Mouse (Mus musculus): ENCODE data around the gene Cbx3. TPM values are rescaled to one million over a fixed set of nuclear protein-coding genes. Genes with fewer than 3 reads are reported as not detected.
"Not testable (repeated sequence)": the region's sequence is repeated elsewhere in the genome, so short reads cannot be mapped to it uniquely, and the experiment has no call there.

Gene Cbx3
- polyA plus RNA-seq, 1 experiment from 2014 or later, result 534 TPM

DNA sequence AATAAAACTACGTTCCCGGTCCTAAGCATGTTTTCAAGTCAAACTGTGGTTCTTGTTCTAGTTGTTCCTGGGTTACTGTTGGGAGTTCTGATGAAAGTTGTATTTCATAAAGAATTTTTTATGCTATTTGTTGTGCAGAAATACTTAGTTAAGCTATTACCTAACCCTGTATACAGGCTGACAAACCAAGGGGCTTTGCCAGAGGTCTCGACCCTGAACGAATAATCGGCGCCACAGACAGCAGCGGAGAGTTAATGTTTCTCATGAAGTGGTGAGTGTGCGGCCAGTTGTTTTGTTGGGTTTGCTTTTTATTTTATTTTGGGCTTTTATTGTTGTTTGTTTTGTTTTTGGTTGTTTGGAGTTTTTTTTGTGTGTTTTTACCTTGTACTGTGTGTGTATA lies 11.4 kb downstream of the Cbx3 start:
- no peak overlapping the region for H3K27ac ChIP-seq
- H3K4me1 ChIP-seq (replicated peaks), result no peaks in the 10 kb centered on the region
- H3K9me3 ChIP-seq, result no peaks in the 10 kb centered on the region
- peaks cover 72% of the 10 kb centered on the region for H3K36me3 ChIP-seq
- 95% methylated on average over 8 of the region's 8 CpGs for WGBS
- no peak overlapping the region for H3K4me3 ChIP-seq
- no peaks in the 10 kb centered on the region for H3K27me3 ChIP-seq (ENCODE audit: insufficient read depth, poor library complexity, severe bottlenecking)
- DNase-seq (ENCODE audit: low spot score), result no peak

GRCm38 (mm10) chr6:51483861-51484260 lies 13.7 kb downstream of the Cbx3 start:
- Histone ChIP-seq H3K36me3 (peaks cover 49% of the 10 kb centered on the region), H3K27me3 (ENCODE audit: insufficient read depth, poor library complexity, severe bottlenecking) (no peaks in the 10 kb centered on the region), H3K9me3 (peaks cover 8% of the 10 kb centered on the region; the same call in 1 of the 2 replicates), H3K4me1 (replicated peaks) (no peaks in the 10 kb centered on the region), H3K27ac (no peak overlapping the region), H3K4me3 (no peak overlapping the region)
- 93% methylated on average over 3 of the region's 3 CpGs for WGBS
- DNase-seq (ENCODE audit: low spot score), result no peak

DNA sequence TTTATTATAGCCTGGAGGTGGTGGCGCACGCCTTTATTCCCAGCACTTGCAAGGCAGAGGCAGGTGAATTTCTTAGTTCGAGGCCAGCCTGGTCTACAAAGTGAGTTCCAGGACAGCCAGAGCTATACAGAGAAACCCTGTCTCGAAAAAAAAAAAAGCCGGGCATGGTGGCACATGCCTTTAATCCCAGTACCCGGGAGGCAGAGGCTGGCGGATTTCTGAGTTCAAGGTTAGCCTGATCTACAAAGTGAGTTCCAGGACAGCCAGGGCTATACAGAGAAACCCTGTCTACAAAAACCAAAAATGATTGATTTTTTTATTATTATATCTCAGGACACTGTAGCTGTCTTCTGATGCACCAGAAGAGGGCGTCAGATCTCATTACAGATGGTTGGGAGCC lies 14.4 kb downstream of the Cbx3 start:
- peaks cover 42% of the 10 kb centered on the region for H3K36me3 ChIP-seq
- not testable (repeated sequence) for H3K9me3 ChIP-seq; DNase-seq (ENCODE audit: low spot score); H3K4me1 ChIP-seq (replicated peaks); H3K27ac ChIP-seq; H3K27me3 ChIP-seq (ENCODE audit: insufficient read depth, poor library complexity, severe bottlenecking); H3K4me3 ChIP-seq
- WGBS, result 84% methylated on average over 8 of the region's 8 CpGs

DNA sequence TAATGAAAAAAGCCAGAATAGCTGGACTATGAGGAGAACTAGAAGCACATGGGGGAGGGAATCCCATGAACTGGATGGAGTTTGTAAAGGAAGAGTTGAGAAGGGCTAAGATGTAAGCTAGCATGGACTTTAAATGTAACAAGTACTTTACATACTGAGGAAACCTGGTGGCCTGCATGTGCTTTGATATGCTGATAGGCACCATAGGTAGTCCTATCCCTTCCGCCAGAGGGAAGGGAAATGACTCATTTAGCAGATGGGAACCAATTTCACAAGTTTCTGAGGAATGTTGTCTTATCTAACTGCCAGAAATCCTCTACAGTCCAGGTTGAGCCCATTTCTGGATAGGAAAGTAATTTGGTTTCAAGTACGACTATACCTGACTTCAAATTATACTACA lies 15.5 kb downstream of the Cbx3 start:
- Histone ChIP-seq H3K27ac (no peak overlapping the region), H3K4me1 (replicated peaks) (no peaks in the 10 kb centered on the region), H3K4me3 (no peak overlapping the region), H3K36me3 (peaks cover 31% of the 10 kb centered on the region), H3K9me3 (peaks cover 8% of the 10 kb centered on the region; the same call in 1 of the 2 replicates), H3K27me3 (ENCODE audit: insufficient read depth, poor library complexity, severe bottlenecking) (no peaks in the 10 kb centered on the region)
- 65% methylated on average over 2 of the region's 2 CpGs for WGBS
- no peak for DNase-seq (ENCODE audit: low spot score)

DNA sequence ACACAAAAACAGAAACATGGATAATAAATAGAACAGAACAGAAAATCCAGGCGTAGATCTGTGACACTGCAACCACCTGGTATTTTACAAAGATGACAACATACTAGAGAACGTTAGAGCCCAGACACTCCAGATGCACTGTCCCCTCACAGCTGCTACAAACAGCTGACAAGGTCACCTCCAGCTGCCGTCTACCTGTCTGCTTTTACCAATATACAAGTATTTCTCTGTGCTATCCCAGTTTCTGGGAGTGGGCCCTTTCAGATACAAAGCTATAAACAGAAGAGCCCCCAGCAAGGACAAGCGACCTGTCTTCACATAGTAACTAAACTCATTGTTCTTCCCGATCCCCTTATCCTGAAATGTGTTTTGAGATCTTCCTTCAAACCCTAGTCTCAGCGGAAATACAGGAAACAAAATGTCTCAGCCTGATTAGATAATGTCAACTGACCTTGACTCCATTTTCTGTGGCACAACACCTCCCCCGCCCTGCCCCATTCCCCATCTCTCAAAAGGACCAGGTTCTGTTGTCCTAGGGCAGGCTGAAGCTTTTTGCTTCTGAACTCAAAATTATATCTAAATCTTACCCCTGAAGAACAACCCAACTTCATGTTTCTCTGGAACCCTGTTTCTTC lies 16.0 kb downstream of the Cbx3 start:
- DNase-seq (ENCODE audit: low spot score), result no peak

GRCm38 (mm10) chr6:51486731-51487130 lies 16.6 kb downstream of the Cbx3 start:
- Histone ChIP-seq H3K9me3 (peaks cover 8% of the 10 kb centered on the region; the same call in 1 of the 2 replicates), H3K27me3 (ENCODE audit: insufficient read depth, poor library complexity, severe bottlenecking) (no peaks in the 10 kb centered on the region), H3K4me1 (replicated peaks) (no peaks in the 10 kb centered on the region), H3K27ac (no peak overlapping the region), H3K36me3 (peaks cover 20% of the 10 kb centered on the region), H3K4me3 (no peak overlapping the region)
- DNase-seq (ENCODE audit: low spot score), result no peak
- 94% methylated on average over 5 of the region's 5 CpGs for WGBS

More for the DNA sequence above, 16.0 kb downstream of the Cbx3 start:
- H3K27me3 ChIP-seq (ENCODE audit: insufficient read depth, poor library complexity, severe bottlenecking), result no peaks in the 10 kb centered on the region
- peaks cover 8% of the 10 kb centered on the region; the same call in 1 of the 2 replicates for H3K9me3 ChIP-seq
- H3K36me3 ChIP-seq, result peaks cover 26% of the 10 kb centered on the region
- H3K4me1 ChIP-seq (replicated peaks), result no peaks in the 10 kb centered on the region
- 80% methylated on average over 7 of the region's 7 CpGs for WGBS
- H3K4me3 ChIP-seq, result no peak overlapping the region
- H3K27ac ChIP-seq, result no peak overlapping the region

DNA sequence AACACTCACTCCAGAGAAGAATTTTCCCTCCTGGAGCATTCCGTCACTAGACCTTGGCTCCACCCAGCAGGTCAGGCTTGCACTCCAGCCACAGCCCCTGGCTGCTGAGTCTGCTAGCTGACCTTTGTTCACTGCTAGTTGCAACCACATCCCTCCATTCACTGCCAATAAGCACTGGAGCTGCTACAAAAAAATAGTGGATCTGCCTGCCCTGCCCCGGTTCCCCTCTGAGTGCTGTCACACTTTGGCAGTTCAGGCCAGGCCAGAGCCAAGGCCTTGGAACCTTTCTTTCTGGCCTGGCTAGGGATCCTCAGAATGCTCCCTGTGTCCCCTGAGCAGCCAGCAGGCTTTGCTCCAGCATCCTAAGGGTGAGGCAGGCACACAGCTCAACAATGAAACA lies 19.6 kb downstream of the Cbx3 start:
- no peak overlapping the region for H3K27ac ChIP-seq
- H3K36me3 ChIP-seq, result peaks cover under 1% of the 10 kb centered on the region; the same call in 1 of the 2 replicates
- DNase-seq (ENCODE audit: low spot score), result no peak
- H3K9me3 ChIP-seq, result peaks cover 8% of the 10 kb centered on the region; the same call in 1 of the 2 replicates
- no peaks in the 10 kb centered on the region for H3K27me3 ChIP-seq (ENCODE audit: insufficient read depth, poor library complexity, severe bottlenecking)
- WGBS, result 53% methylated on average over 2 of the region's 2 CpGs
- H3K4me1 ChIP-seq (replicated peaks), result no peaks in the 10 kb centered on the region
- no peak overlapping the region for H3K4me3 ChIP-seq

DNA sequence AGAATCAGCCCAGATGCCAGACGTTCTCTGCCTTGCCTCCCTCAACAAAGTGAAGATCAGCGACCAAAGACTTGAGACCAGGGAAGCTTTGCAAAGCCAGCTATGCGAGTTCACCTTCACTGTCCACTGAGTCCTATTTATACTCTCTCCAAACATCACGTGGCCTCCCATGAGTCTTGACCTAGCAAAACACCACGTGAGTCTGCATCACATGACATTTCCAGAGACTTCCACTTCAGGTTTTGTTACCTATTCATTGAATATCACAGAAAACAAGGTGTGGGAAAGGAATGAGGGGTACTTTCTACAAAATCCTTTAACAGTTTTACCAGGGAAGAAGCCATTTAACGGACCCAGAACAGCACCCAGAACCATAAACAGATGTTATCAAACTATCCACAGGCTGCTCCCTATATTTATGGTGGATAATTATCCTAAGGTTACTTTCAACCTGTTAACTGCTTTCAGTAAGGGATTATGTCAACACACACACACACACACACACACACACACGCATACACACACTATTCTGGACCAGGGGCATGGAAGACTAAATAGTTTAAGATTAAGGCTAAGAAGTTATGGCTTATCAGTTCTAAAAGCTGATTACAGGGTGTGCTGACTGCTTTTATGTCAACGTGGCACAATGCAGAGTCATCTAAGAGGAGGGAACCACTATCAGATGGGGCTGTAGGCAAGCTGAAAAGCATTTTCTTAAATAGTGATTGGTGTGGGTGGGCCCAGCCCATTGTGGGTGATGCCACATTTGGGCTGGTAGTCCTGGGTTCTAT lies 27.4 kb downstream of the Cbx3 start:
- no peak overlapping the region for H3K4me3 ChIP-seq
- no peaks in the 10 kb centered on the region for H3K27me3 ChIP-seq (ENCODE audit: insufficient read depth, poor library complexity, severe bottlenecking)
- WGBS, result 79% methylated on average over 8 of the region's 8 CpGs
- H3K4me1 ChIP-seq (replicated peaks), result no peaks in the 10 kb centered on the region
- no peak for DNase-seq (ENCODE audit: low spot score)
- no peak overlapping the region for H3K27ac ChIP-seq
- H3K9me3 ChIP-seq, result no peaks in the 10 kb centered on the region
- no peaks in the 10 kb centered on the region for H3K36me3 ChIP-seq

GRCm38 (mm10) chr6:51505671-51506070 lies 35.5 kb downstream of the Cbx3 start:
- no peak overlapping the region for H3K4me3 ChIP-seq
- H3K27me3 ChIP-seq (ENCODE audit: insufficient read depth, poor library complexity, severe bottlenecking), result no peaks in the 10 kb centered on the region
- no peak for DNase-seq (ENCODE audit: low spot score)
- no peaks in the 10 kb centered on the region for H3K9me3 ChIP-seq
- peaks cover 15% of the 10 kb centered on the region; the same call in 1 of the 2 replicates for H3K4me1 ChIP-seq (replicated peaks)
- no peak overlapping the region for H3K27ac ChIP-seq
- 72% methylated on average over 1 of the region's 1 CpGs for WGBS
- no peaks in the 10 kb centered on the region for H3K36me3 ChIP-seq

DNA sequence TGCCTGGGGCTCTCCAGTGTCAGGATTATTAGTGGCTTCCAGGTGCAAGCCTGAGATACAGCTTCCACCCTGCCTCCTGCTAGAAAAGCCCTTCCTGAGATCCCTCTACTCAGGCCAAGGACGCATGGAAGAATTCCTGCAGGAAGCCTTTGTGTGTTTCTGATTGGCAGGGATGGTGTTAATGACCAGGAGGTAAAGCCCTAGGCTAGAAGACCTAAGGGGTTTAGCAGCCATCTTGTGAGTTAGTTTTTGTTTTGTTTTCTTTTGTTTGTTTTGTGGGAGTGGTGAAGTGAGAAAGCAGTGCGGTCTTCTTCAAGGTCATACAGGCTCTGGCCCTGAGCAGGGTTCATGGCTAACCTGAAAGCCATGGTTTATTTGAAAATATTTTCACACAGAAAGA lies 37.4 kb downstream of the Cbx3 start:
- H3K27me3 ChIP-seq (ENCODE audit: insufficient read depth, poor library complexity, severe bottlenecking), result no peaks in the 10 kb centered on the region
- no peak overlapping the region for H3K27ac ChIP-seq
- peaks cover 15% of the 10 kb centered on the region; the same call in 1 of the 2 replicates for H3K4me1 ChIP-seq (replicated peaks)
- DNase-seq (ENCODE audit: low spot score), result no peak
- no peaks in the 10 kb centered on the region for H3K9me3 ChIP-seq
- 67% methylated on average over 2 of the region's 2 CpGs for WGBS
- no peaks in the 10 kb centered on the region for H3K36me3 ChIP-seq
- H3K4me3 ChIP-seq, result no peak overlapping the region

DNA sequence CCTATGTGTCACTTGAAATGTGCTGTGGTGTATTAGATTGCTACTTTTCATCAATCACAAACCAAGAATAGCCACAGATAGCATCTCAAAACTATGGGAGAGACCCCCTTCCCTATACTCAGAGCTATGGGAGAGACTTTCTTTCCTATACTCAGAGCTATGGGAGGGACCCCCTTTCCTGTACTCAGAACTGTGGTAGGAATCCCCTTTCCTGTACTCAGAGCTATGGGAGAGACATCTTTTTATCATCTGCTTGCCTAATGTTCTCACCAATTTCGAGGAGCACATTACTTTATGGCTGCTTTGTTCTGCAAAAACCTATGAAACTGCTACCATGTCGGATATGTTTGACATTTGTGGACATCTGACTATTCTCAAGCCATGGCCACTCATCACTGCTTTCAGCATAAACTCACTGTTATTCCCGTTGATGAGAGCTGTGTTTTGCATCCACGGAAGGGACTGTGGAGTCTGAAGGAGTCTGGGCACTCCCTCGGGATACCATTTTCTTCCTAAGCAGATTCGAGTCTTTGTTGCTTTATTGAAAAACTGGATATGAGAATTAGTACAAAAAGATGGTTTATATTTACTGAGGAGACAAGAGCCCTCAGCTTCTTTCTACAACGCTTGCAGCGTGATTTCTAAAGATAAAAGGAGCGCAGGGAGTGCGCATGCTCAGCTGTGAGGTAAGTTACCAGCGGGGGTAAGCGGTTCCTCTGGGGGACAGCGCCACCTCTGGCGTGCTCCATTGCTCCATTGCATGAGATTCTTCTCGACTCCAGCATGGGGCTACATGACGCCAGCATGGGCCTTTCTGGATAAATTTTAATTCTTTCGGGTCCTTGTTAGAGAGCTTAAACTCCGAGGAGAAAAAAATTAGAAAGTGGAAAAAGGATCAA lies 38.8 kb downstream of the Cbx3 start:
- Histone ChIP-seq H3K4me3 (peak overlapping the region; percentile 42), H3K27ac (peak overlapping the region; percentile 73), H3K4me1 (replicated peaks) (peaks cover 15% of the 10 kb centered on the region; the same call in 1 of the 2 replicates), H3K27me3 (ENCODE audit: insufficient read depth, poor library complexity, severe bottlenecking) (no peaks in the 10 kb centered on the region), H3K9me3 (no peaks in the 10 kb centered on the region), H3K36me3 (no peaks in the 10 kb centered on the region)
- 33% methylated on average over 18 of the region's 18 CpGs for WGBS
- peak; percentile 79 for DNase-seq (ENCODE audit: low spot score)

GRCm38 (mm10) chr6:51510094-51510493 lies 39.9 kb downstream of the Cbx3 start:
- Histone ChIP-seq H3K4me1 (replicated peaks) (peaks cover 15% of the 10 kb centered on the region; the same call in 1 of the 2 replicates), H3K36me3 (no peaks in the 10 kb centered on the region), H3K27ac (no peak overlapping the region), H3K4me3 (no peak overlapping the region), H3K9me3 (no peaks in the 10 kb centered on the region), H3K27me3 (ENCODE audit: insufficient read depth, poor library complexity, severe bottlenecking) (no peaks in the 10 kb centered on the region)
- DNase-seq (ENCODE audit: low spot score), result no peak
- WGBS, result 30% methylated on average over 5 of the region's 5 CpGs

Measured in hindbrain, embryonic 10.5 days (tissue).